Mouse (Mus musculus) spleen, postnatal 0 days (tissue): Measurements from ENCODE around the gene Tex33. TPM values are rescaled to one million over a fixed set of nuclear protein-coding genes. Genes with fewer than 3 reads are reported as not detected.

Experiments
- polyA plus RNA-seq: library from polyadenylated mRNA; unstranded; fragments of >200 nt; fragmentation: Nextera tagmentation; extraction: Ambion mirVana; gene quantifications from 2 replicates; pipeline ENCODE4 v1.2.1, GENCODE M21; 2015

Tex33 gene
- not detected in 2 replicates for polyA plus RNA-seq

GRCm38 (mm10) chr15:78395478-78395962 lies at the start of gene Tex33:
Tex33 (minus strand) TSS chr15:78395912.

GRCm38 (mm10) chr15:78428391-78429138 lies 32.9 kb upstream of the Tex33 start, which contains the start of gene Kctd17:
Kctd17 (plus strand) TSS chr15:78428564.

GRCm38 (mm10) chr15:78406293-78406934 lies 10.7 kb upstream of the Tex33 start, which contains the start of gene Mpst:
Mpst (plus strand) TSS chr15:78406416.

GRCm38 (mm10) chr15:78405517-78406211 lies 10.0 kb upstream of the Tex33 start, which contains the start of gene Tst:
Tst (minus strand) TSS chr15:78405907.

Other genes with a start within 250 kb of the Tex33 start
- 60.5 and 60.7 TPM in 2 replicates for gene Ift27, start 221.8 kb downstream of the Tex33 start, polyA plus RNA-seq
- not detected in 2 replicates for gene Pvalb, start 189.5 kb downstream of the Tex33 start, polyA plus RNA-seq
- 91.3 and 109 TPM in 2 replicates for gene Ncf4, start 151.1 kb downstream of the Tex33 start, polyA plus RNA-seq
- 2.0 and 2.5 TPM in 2 replicates for gene Csf2rb2, start 90.2 kb downstream of the Tex33 start, polyA plus RNA-seq
- gene Csf2rb, start 70.2 kb downstream of the Tex33 start, polyA plus RNA-seq, result 10.7 and 15.6 TPM in 2 replicates
- gene Tst, start 10.0 kb upstream of the Tex33 start, polyA plus RNA-seq, result 28.7 and 36.2 TPM in 2 replicates
- 5.7 and 5.9 TPM in 2 replicates for gene Mpst, start 10.5 kb upstream of the Tex33 start, polyA plus RNA-seq
- gene Kctd17, start 32.7 kb upstream of the Tex33 start, polyA plus RNA-seq, result 15.1 and 17.1 TPM in 2 replicates
- gene Tmprss6, start 72.7 kb upstream of the Tex33 start, polyA plus RNA-seq, result 0.11 and 0.30 TPM in 2 replicates
- gene Il2rb, start 99.4 kb upstream of the Tex33 start, polyA plus RNA-seq, result 2.8 and 4.1 TPM in 2 replicates
- 8.1 and 10.1 TPM in 2 replicates for gene C1qtnf6, start 135.5 kb upstream of the Tex33 start, polyA plus RNA-seq
- not detected in 2 replicates for gene Sstr3, start 148.8 kb upstream of the Tex33 start, polyA plus RNA-seq
- 213 and 273 TPM in 2 replicates for gene Rac2, start 176.9 kb upstream of the Tex33 start, polyA plus RNA-seq
- 22.1 and 29.7 TPM in 2 replicates for gene Cyth4, start 201.1 kb upstream of the Tex33 start, polyA plus RNA-seq